Mouse (Mus musculus) bone marrow, adult 2 months (tissue): ENCODE results near the gene Spryd7.

ENCODE experiments used
- CTCF ChIP-seq: fragments of 200-500 bp; IDR thresholded peaks from 2 replicates; pipeline ENCODE4 v1.5.1; 2011; ENCODE audit warnings: low read length, control low read depth; ENCODE audit not compliant: control insufficient read depth, insufficient read depth
- POLR2A ChIP-seq: fragments of 200-500 bp; IDR thresholded peaks from 2 replicates; pipeline ENCODE4 v1.6.1; 2011; ENCODE audit warnings: low read depth, mild to moderate bottlenecking, control low read depth, low read length, borderline replicate concordance; ENCODE audit not compliant: control insufficient read depth

GRCm38 (mm10) chr14:61575941-61576340 is 19.3 kb upstream of the Spryd7 start:
- TF ChIP-seq CTCF: no peak
- TF ChIP-seq POLR2A: no peak
